Mouse (Mus musculus): ENCODE data around the gene Ddx17.
A peak's percentile ranks its signal among the peaks of the same experiment; 100 is the strongest.

Ddx17 gene

DNA sequence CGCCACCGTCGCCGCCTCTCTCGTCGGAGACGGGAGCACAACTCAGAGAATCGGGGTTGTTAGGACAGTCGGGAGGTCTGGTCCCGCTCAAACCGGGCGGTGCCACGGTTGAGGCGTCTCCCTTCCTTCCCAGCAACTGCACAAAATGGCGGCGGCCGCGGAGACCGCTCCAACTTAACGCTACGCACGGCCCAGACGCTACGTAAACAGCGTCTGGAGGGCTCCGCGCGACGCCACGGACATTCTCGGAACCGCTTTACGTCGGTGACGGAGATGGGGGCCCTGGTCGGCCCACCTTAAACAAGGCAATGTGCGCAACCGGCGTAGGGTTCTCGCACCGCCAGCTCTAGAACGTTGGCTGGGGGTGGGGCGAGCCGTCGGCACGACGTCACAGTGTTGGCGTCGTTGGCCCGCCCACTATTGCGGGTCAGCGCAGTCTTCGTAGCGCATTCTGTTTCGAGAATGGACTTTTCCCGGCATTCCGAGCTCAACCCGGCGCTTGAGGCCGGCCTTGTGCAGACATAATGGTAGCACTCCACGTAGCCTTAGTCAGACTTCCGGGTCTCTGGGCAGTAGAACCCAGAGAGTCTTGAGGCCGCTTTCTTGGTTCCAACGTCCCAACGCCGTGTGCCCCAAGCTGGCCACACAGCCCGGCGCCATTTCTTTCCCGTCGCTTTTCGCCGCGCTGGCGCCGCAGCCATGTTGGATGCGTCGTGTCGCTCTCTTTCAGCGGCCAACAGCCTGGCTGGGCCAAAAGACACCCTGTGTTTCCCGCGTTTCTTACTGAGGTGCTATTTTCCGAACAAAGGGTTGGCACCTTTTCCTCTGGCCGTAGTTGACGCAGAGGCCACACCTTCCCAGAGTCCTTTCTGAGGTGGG is at the start of gene Ddx17:
Ddx17 (minus strand) TSS at position 332 of the 879 bp plus-strand sequence.
- DNase-seq = peak; percentile 99

GRCm38 (mm10) chr15:79581581-79581980 is 35.0 kb upstream of the Ddx17 start:
- no peak for DNase-seq

- peak; percentile 17 for DNase-seq
Observed at GRCm38 (mm10) chr15:79577671-79578426, 31.3 kb upstream of the Ddx17 start.

- no peak for DNase-seq
Observed at GRCm38 (mm10) chr15:79576947-79577346, 30.4 kb upstream of the Ddx17 start.

- DNase-seq = no peak
Observed at GRCm38 (mm10) chr15:79575543-79576222, 29.1 kb upstream of the Ddx17 start.

GRCm38 (mm10) chr15:79562417-79562816 is 15.9 kb upstream of the Ddx17 start:
- peak; percentile 41 for DNase-seq

- DNase-seq = no peak
Observed at GRCm38 (mm10) chr15:79559649-79560048, 13.1 kb upstream of the Ddx17 start.

DNA sequence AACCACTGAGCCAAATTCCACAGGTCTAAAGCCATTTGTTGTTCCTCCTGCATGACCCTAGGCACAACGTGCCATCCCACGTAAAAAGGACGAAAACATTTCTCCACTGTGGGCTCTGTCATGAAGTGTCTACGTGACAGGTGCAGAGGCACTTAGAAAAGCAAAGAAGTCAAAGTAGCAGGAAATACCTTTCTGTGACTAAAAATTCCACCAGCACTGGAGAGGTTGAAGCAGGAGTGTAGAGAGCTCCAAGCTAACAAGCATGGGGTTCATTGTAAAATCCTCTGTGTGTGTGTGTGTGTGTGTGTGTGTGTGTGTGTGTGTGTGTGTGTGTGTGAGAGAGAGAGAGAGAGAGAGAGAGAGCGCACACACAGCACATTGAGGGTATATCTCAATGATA is 6.0 kb upstream of the Ddx17 start:
- DNase-seq = no peak

DNA sequence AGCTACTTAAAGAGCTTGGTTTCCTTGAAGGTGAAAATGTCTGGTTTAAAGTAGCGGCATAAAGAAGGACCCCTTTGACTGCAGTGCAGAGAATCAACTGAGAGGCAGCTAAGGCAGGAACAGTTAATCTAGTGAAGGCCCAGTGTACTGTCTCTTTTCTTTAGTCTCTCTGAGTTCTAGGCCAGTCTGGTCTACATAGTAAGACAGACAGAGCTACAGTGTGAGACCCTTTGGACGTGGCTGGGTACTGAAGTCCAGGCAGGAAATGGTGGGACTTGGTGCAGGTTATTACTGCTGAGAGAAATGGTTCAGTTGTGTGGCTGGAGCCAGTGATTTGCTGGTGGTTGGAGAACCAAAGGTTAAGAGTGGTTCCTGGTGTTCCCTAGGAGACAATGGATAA is 1.7 kb upstream of the Ddx17 start:
- no peak for DNase-seq

- DNase-seq = no peak
Observed at GRCm38 (mm10) chr15:79547289-79547820, 814 bp upstream of the Ddx17 start.

GRCm38 (mm10) chr15:79545921-79546399 is 581 bp downstream of the Ddx17 start:
- no peak for DNase-seq

- DNase-seq = no peak
Observed at GRCm38 (mm10) chr15:79545496-79545895, 1.0 kb downstream of the Ddx17 start.

- no peak for DNase-seq
Observed at GRCm38 (mm10) chr15:79543968-79544367, 2.6 kb downstream of the Ddx17 start.

- DNase-seq = no peak
Observed at GRCm38 (mm10) chr15:79533796-79534195, 12.7 kb downstream of the Ddx17 start.

- DNase-seq = no peak
Observed at GRCm38 (mm10) chr15:79529935-79530334, 16.6 kb downstream of the Ddx17 start.

GRCm38 (mm10) chr15:79527991-79528639 is 18.4 kb downstream of the Ddx17 start:
- no peak for DNase-seq

DNA sequence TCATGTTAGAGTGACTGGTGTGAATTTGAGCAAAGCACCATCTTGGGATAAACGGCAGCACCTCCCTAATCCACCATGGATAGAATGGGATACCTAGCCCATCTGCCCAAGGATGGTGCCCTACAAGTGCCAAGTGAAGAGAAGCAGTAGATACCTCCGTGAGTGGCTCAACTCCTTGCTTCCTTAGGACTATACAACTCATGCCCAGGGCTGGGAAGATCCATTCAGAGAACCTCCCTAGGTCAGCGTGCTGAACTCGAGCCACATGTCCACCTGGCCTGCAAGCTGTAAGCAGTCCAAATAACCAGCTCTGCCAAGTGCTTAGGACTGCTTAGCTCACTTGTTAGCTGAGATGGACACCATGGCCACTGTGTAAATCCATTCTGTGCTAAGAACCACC is 19.3 kb downstream of the Ddx17 start:
- no peak for DNase-seq

- DNase-seq = no peak
Observed at GRCm38 (mm10) chr15:79525979-79526768, 20.4 kb downstream of the Ddx17 start.

GRCm38 (mm10) chr15:79525564-79525963 is 21.0 kb downstream of the Ddx17 start:
- DNase-seq = no peak

DNA sequence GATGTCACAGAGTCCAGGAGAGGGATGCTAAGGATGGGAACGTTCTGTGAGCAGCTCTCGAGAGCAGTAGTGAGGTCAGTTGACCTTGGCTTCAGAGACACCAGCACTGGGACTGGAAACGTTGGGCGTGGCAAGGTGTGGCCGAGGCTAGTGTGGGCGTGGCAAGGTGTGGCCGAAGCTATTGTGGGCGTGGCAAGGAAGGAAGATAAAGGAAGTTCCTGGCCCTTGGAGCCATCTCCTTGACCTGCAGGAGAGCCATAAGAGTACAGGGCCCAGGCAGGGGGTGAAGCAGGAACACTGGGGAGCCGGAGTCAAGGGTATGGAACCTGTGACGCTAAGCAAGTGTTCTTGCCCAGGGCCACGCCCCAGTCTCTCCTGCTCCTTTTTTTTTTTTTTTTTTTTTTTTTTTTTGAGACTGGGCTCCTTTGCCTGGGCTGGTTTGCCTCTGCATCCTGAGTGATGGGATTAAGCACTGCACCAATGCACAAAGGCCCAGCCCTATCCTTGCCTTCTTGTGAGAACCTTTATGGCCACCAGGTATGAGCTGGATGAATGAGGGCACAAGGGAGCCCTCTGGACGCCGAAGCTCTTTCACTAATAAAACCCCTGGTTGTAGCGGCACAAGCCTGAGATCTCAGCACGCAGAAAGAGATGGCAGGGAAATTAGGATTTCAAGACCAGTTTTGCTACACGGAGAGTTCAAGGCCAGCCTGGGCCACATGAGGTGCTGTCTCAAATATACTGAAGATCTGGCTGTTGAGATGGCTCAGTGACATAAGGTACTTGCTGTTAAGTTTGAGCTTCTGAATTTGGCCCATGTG is 26.9 kb downstream of the Ddx17 start:
- no peak for DNase-seq

- no peak for DNase-seq
Observed at GRCm38 (mm10) chr15:79518571-79518970, 28.0 kb downstream of the Ddx17 start.

Measured in right cerebral cortex, postnatal 25 days (tissue).